Mouse (Mus musculus) gonadal fat pad, adult 2 months (tissue): ENCODE results near the gene Hopx. TPM values are rescaled to one million over a fixed set of nuclear protein-coding genes. Genes with fewer than 3 reads are reported as not detected.

ENCODE experiments used
- DNase-seq: peaks from one replicate; pipeline ENCODE4 v3.0.0-alpha.2; 2012; ENCODE audit warnings: low read depth
- polyA plus RNA-seq: library from polyadenylated mRNA; depleted of rRNA; stranded (reverse); fragments of >200 nt; gene quantifications from 2 replicates; pipeline ENCODE4 v1.2.3, GENCODE M21; 2012; rRNA removed

The Hopx gene
- 65.9 and 80.4 TPM in 2 replicates for polyA plus RNA-seq

DNA sequence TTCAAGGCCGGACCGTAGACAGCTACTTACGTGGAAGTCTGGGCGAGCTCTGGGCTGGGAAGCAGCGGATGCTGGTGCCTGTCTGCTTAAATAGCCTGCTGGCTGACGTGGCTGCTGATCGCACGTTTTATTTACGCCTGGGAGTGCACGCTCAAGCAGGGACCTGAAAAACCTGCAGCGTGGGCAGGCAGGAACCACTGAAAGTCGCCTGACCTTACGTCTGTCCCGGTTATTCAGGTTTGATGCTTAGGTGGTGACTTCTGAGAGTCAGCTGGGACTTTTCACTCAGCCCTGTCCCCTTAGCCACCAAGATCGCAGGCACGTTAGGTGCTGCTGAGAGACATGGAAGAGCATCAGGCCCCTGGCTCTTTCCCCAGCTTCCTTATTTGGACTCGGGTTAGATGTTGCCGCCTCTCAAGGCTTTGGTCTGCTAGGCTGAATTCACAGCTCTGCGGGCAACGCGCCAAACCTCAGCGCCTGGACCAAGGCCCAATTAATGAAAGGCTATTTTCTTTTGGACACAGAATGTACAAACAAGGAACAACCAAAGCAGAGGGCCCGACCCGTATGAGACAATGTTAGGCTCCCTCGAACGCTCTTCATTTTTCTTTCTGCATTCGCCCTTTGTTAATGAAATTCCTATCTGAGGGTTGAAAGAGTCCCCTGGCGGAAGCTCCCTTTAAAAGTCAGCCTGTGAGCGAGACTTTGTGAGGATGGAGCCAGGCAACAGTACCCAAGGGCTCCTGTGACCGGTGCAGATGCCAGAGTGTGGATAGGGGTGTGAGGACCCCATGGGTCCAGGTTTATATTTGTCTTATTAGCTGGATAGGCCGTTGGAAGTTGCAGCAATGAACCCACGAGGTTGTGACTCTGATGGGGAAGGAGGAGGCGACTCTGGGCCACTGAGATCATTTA lies at the start of gene Hopx:
TSS of gene Hopx (minus strand) at position 305 of the 915 bp plus-strand sequence.
- no peak for DNase-seq

DNA sequence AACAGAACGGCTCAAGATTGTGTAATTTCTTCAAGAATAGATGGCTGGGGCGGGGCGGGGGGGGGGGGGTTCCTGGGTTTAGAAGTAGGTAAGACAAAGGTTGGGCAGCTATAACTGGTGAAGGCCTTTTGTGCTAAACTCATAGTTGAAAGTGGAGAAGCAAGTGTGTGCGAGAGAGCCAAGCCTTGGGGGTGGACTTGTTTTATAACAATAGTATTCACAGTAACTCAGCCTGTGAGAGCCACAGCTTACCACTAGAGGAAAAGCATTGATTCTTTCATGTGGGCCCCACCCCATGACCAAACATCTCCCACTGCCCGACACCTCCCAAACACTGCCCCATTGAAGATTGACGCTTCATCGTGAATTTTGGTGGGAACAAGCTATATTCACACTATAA lies 48.7 kb upstream of the Hopx start:
- no peak for DNase-seq

DNA sequence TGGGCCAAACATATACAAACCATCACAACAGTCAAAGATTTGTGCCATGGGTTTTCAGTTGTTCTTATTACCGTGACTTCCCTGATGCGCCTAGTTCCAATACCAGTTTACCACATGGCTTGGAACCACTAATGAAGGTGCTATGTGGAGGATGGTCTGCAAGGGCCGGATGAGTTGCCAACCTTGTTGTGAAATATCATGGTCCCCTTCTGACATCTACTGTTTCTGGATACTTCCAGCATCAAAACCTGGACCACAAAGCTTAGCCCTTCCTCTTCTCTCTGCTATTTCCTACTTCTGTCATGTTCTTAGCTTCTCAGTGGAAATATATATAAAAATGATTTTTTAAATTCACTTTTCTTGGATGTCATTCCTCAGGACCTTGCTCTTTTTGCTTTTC lies 47.6 kb upstream of the Hopx start:
- DNase-seq: no peak

DNA sequence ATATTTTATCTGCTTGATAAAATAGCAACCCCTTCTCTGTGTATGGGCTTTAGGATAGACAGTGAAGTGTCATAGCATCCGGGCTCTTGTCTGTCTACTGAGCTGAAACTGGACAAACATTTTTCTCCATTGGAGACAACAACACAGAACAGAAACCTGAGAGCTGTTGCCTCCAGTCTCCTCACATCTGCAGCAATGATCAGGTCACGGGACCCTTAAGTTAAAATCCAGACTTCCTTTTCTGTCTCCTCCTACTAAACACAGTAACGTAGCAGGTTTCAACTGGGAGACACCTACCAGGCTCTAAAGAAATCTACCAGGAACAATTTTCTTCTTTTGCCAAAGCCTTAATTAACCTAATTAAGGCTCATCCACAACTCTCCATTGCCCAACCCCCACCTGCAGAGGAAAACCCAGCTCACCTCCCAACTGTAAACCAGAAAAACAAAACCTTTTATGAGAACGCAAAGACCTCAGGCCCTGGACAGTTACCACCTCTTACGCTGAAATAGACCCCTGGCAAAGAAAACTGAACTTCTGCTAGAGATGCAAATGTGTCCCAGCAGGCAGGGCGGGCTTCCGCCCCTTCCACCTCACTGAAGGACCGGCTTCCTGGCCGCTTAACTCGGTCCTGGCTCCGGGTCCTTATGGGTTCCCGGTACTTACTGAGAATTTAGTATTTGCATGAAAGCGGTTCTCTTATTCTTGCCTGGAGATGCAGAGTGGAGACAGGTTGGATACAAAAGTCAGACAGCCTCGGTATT lies 43.0 kb upstream of the Hopx start:
- DNase-seq: no peak

DNA sequence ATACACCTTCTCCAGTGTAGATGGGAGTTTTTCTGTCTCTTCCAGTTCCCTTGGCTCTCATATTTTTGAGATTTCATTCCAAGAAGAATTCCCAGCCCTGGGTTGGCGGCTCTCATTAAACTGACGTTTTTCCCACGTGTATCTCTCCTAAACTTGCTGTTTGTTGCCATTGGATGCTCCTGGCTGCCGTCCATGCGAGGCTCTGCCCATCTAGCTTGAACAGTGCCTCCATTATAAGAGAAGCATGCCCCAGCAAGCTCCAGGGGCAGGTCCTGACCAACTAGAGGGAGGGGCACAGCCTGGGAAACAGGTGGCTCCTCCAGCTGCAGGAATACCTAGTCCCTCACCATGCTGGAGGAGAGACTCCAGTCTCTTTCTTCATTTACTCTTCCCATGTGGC lies 42.0 kb upstream of the Hopx start:
- DNase-seq: no peak

DNA sequence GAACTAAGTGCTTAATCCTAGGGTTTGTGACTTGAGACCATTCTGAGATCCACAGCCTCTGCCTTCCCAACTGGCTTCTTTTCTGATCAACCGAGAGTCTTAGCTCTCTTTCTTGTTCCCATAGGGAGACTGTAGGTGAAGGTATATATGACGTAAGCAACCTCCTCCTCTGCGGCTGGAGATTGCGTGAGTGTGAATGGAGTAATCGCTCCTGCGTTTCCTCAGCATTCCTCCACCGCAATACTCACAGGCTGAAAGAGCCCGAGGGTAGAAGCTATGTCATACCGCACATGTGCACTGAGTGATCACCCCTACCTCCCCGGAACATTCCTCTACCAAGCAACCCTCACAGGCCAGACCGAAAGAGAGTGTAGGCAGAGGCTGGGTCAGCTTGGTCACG lies 40.6 kb upstream of the Hopx start:
- no peak for DNase-seq

DNA sequence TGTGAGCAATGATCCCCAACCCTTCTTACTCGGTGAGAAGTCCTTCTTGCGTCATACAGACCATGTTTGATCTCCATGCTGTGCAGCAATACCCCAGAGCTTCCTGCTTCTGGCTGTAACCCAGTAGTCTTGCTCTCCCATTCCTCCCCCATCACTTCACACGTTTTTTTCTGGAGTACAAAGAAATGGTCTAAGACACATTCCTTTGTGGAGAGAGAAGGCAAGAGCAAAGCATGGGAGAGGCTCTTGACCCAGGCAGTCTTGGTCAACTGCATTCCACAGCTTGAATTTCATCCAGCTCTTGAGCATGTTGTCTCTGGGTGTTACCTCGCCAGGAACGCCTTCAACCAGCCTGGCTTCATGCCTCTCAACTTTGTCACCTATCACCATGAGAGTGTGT lies 39.9 kb upstream of the Hopx start:
- no peak for DNase-seq

DNA sequence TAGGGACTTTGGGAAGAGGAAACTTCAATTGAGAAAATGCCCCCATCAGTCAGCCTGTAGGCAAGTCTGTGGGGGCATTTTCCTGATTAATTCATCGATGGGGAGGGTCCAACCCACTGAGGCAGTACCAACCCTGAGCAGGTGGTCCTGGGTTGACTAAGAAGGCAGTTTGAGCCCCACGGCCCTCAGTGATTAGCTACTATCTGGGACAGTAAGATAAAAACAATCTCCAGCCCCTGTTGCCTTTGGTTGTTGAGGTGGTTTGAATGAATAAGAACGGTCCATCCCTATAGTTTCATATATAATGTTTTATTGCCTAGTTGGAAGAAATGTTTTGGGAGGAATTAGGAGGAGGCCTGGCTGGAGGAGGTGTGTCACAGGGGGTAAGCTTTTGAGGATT lies 36.8 kb upstream of the Hopx start:
- DNase-seq: no peak

DNA sequence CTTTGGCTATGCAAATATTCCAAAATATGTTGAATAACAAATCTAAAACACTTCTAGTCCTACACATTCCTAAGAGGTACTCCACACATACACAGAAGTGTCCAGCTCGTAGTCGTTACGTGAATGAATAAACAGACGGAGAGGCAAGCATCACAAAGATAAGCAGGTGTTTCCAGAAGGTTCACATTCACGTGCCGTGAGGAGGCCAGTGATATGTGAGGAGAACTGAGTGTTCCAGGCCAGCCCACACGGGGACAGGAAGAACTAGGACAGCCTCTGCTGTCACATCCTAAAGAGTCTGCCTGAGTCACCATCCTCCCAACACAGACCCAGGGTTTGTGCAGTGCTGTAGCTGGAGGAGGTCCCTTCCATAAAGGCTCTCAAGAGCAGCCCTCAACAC lies 36.2 kb upstream of the Hopx start:
- DNase-seq: no peak

DNA sequence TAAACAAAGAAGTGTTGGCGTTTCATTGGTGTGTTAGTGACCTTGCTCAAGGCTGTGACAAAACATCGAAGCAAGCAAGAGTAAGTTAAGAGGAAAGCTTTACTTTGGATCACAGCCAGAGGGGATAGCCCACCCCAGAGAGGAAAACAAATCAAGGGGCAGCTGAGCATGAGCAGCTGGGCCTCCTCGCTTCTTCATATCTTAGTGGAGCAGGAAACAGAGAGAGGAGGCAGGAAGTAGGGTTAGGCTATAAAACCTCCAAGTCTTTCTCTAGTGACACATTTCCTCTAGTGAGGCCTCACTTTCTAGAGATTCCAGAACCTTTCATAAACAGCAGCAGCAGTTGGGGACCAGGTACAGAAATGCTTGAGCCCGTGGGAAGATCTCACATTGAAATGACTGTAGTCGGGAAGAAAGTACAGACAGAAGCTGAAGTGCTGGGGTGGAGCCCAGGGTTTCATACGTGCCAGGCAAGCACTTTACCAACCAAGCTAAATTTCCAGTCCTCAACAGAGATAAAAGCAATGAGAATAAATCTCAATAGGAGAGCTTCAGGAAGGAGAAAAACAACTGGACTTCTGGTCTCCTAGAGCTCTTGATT lies 33.2 kb upstream of the Hopx start:
- DNase-seq: no peak

DNA sequence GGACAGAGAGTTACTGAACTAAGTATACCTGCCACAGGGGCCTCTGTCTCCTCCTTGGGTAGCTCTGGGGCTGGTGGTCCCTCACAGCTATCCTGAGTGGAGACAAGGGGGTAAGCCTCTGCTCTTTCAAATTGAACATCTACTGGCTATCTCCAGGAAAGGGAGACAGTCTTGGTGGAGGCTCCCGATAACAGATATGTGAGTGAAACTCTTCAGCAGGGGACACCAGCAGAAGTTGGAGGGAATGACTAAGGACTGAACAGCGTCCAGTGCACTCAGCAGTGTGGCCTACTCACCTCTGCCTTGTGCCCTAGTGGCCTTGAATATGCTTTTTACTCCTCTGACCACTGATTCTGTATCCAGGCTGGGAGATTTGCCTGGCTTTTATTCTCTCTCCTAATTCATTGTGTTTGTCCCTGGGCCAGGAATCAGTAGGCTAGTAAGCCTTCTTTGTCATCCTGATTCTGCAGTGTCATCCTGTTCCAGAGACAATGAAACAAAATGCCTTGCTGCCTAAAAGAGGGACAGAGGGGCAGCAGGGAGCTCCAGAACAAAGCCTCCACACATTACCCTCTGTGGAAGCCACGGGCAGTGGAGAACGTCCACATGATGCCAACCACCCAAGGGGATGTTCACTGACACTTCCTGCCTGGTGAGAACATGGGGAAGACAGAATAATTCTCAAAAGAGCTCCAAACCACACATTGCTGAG lies 31.7 kb upstream of the Hopx start:
- no peak for DNase-seq

DNA sequence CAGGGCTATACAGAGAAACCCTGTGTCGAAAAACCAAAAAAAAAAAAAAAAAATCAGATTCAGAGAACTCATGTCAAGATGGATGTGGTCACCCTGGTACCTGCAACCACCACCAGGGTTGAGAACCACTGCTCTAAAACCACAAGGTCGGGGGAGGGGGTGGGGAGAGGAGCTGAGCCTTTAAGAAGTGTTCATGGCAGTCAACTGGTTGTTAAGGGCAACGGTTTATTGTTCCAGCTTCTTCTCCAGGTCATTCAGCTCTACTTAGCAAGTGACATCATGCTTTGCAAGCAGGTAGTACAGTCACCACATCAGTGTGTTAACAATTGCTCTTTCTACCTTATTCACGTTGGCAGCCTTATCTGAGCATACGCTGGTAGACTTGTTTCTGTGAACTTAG lies 29.7 kb upstream of the Hopx start:
- no peak for DNase-seq

DNA sequence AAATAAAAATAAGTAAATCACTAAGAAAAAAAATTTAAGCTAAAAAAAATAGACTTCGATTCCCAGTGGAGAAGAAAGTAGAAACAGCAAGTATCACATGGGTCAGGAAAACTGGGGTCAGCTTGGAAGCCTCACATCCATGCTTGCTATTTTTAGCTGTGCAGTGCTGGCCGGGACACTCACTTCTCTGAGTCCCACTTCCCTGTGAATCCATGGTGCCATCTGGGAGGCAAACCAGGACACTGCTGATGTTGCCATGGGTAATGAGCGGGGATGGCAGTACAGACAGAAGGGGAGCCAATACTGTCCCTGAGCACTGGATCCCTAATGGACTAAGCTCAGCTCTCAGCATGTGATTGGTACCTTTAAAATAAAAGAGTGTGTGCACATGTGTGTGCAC lies 28.2 kb upstream of the Hopx start:
- DNase-seq: no peak

DNA sequence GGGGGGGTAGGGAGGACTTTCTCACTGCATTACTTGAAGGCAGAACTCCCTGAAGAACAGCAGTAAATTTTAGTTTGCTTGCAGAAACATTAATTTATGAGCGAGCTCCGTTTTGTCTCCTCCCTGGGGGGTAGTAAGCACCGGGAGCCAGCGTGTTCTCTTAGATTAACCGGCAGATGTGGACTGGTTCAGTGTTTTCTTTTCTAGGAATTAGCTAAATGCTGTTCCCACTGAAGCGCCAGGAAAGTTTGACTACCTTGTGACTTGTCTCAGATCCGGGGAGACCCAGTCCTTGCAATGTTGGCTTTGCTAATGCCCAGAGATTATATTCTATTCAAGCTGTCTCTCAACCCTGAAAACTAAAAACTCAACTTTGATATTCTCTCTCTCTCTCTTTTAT lies 26.4 kb upstream of the Hopx start:
- DNase-seq: no peak

DNA sequence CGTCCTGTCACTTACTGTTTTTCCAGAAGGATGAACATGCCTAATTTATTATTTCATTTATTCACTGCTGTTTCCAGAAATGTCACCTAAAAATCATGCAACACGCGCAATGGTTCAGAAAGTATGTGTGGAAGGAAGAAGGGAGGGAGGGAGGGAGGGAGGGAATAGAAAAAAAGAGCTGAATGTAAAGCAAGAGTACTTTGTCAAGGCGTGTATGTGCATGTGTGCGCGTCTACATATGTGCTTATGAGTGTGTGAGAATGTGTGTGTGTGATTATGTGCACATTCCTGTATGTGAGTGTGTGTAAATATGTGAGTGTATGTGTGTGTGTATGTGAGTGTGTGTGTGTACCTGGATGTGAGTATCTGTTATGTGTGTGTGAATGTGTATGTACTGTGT lies 25.9 kb upstream of the Hopx start:
- no peak for DNase-seq

DNA sequence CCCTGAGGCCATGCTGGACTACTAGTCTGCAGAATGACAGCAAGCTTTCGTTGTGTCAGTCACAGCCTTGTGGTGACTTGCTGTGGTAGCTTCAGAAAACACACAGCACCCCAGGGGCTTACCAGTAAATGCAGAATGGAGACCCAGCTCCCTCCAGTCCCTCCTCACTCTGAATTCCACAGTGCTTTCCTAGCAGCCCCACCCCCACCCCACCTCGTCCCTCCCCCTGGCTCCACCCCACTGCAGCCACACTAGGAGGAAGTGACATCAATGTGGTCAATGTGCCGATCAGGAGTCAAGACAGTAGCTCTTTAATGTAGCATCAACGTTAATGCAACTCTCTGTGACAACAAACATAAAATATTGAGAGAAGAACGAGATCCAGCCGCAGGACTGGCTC lies 25.2 kb upstream of the Hopx start:
- no peak for DNase-seq

DNA sequence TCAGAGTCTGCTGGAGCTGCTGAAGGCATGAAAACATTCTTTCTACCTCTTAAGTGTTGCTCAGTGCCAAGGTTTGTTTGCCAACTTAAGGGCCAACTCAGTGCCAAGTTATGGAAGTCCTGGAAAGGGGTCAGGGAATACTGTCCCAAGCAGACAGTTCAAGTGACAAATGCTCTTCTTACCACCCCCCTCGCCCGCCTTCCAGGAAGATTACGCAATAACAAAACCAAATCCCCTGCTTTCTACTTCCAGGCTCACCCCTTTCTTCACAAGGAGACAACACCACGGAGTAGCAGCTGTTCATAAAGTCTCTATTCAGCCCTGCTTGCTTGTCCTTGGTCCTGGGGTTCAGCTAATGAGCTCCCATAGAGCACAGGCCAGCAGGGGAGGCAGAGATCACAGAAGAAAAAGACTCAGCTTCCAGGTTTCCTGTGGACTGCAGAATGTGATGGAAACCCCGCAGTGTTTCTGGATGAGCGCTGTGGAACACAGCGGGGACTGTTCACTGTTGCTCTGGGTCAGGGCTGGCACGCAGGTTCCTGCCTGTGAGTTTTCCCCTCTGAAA lies 22.9 kb upstream of the Hopx start:
- DNase-seq: no peak

DNA sequence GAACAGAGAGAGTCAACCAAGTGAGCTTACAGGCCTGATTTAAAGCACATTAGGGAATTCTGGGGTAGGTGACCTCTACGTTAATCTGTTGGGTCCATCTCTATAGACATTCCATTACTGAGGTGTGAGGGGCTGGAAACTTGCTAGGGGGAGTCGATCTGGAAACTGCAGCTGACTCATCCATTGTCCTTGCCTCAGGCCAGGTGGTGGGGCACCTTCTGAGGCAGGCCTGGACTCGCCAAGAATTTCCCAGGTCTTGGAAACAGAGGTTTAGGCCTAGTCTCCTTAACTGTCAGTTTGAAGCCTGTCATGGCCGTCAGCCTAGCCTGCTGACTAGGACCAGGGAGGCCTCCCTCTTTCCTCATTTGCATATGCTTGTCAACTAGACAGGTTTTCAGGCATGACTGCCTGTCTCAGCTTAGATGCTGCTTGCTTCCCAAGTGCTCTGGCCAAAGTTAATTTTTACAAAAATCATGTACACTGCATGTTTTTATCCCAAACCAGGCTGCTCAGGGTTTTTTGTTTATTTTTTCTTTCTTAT lies 21.8 kb upstream of the Hopx start:
- no peak for DNase-seq

DNA sequence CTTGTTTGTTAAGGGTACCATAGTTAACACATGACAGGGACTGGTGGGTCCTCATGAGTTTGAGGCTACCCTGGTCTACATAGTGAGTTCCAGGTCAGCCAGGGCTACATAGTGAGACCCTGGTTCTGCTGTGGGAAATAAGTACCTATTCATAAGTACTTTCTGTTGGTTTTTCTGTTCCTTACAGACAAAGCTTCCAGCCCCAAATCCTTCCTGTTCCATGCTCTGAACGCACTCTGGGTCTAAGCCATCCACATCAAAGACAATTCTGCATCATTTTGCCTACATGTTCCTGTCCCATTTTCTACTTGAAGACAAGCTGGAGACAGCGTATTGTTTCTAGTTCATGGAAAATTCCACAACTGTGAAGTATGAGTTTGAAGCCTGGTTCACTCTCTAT lies 20.0 kb upstream of the Hopx start:
- DNase-seq: no peak

DNA sequence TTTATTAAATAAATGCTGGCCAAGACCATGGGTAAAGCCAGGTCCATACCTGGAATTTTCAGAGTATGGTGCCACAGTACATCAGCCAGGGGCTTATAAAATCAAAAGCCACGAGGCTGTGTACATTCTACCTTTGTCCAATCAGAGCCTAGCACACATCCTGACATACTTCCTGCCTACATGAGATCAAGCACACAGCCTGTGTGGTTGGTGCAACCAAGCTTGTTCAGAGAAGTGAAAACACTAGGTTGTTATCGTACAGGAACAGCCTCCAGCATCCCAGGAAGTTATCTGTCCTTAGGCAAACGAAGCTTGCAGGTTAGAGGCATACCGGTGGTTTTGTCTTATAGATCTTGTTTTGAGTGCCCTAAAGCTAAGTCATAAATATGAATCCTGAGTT lies 19.5 kb upstream of the Hopx start:
- DNase-seq: no peak

DNA sequence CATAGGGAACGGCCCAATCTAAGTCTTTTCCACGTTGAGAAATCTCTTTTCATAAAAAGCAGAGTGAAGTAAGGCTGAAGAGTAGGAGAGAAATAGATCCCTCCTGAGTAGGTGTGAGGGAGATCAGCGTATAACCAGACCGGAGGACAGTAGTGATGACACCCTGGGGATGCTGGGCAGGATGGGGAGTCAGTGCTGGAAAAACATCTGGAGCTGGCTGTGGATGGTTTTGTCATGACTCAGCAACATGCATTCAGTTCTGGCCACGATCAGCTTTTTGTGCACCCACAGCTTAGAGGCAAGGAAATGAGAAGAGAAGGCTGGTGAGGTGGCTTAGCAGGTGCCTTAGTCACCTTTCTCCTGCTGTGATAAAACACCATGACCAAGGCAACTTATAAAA lies 19.0 kb upstream of the Hopx start:
- DNase-seq: no peak
